Mouse (Mus musculus): ENCODE data around the gene Dnajc16.

Gene Dnajc16

DNA sequence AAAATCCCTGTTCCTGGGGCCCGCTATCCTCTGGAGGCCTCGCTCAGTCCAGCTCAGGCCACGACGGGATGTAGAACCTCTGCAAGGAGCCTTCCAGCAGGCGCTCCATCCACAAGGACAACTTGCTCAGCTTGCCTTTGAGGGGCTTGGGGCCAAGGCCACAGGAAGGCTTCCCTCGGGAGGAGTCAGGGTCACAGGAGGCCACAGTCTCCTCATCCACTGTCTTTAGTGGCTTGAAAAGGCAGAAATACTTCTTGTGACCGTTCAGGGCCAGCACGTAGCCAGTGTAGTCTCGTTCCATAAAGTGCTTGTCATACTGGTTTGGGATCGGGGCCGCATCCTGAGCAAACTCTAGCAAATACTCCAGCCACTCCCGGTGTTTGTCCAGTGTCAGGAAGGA is 27.3 kb downstream of the Dnajc16 start:
- no peak for DNase-seq (ENCODE audit: low spot score in 2 of 2)

- DNase-seq (ENCODE audit: low spot score in 2 of 2), result no peak
Measured at GRCm38 (mm10) chr4:141762102-141762598, 28.6 kb downstream of the Dnajc16 start.

DNA sequence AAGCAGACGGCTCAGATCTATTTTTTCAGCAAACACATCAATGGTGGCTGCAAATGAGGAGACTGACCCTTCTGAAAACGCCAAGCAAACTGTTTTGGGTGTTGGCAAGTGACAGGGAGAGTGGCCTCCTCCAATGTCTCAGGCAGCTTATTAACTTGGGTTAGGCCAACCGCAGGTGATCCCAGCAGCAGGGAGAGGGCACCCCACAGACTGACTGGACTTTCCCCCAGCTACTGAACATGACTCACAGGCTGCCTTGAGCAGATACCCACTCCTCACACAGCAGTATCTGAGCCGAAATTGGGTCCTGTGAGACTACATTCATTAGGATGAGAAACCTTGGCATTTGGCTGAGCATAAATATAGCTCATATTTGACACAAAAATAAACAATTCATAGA is 29.8 kb downstream of the Dnajc16 start:
- DNase-seq (ENCODE audit: low spot score in 2 of 2), result no peak

GRCm38 (mm10) chr4:141758874-141759542 is 31.7 kb downstream of the Dnajc16 start:
- DNase-seq (ENCODE audit: low spot score in 2 of 2), result no peak

- no peak for DNase-seq (ENCODE audit: low spot score in 2 of 2)
Measured at GRCm38 (mm10) chr4:141757124-141757523, 33.6 kb downstream of the Dnajc16 start.

DNA sequence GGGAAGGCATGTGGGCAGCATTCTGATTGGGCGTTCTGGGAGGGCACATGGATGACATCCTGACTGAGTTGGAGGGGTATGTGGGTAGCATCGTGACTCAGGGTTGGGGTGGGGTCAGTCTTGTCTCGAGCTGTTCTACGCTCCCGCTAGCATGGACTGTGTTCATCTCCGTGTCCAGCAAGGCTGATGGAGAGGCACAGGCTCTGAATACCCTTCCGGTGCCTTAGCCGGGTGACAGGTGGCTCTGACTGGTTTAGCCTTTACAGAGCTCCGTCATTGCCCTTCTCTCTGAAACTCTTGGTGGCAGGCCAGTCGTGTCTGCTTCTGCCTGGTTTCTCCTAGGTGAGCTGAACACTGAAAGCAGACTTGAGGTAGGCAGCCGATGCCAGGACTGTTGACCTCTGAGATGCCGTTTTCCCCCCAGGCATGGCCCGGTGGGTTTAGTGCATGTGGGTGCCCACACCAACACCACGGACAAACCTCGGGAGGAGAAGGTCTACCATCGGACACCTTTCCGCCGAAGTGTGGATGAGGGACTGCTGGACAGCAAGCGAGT is 35.3 kb downstream of the Dnajc16 start:
- DNase-seq (ENCODE audit: low spot score in 2 of 2), result no peak

GRCm38 (mm10) chr4:141752076-141752421 is 38.7 kb downstream of the Dnajc16 start:
- DNase-seq (ENCODE audit: low spot score in 2 of 2), result no peak

GRCm38 (mm10) chr4:141751419-141752075 is 39.2 kb downstream of the Dnajc16 start:
- no peak for DNase-seq (ENCODE audit: low spot score in 2 of 2)

DNA sequence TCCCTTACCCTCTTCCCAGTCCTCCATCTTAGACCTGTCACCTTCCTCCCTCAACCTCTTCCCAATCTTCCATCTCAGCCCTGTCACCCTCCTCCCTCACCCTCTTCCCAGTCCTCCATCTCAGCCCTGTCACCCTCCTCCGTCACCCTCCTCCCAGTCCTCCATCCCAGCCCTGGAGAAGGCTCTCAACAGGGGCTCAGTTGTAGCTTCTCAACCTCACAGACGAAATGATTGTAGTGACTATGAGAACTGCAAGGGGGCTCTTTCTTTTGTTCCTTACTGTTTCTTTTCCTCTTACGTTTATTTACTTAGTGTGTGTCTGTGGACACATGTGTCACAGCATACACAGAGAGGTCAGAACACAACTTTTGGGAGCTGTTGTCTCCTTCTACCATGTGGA is 39.9 kb downstream of the Dnajc16 start:
- DNase-seq (ENCODE audit: low spot score in 2 of 2), result no peak

DNA sequence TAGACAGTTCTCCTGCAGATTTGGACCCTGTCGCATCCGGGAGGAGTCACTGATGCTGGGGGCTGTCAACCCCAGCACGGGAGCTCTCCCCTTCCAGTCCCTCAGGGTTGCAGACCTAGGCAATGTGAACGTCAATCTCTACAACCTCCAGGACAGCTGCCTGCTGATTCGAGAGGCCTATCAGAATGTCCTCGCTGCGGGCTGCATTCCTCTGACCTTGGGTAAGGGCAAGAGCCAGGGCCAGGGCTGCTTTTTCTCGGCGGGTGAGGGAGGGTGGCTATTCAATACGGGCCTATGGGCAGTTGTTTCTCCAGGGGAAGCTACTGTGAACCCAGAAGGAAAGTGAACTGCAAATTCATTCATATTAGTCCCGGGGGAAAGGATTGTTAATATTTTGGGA is 41.2 kb downstream of the Dnajc16 start:
- DNase-seq (ENCODE audit: low spot score in 2 of 2), result no peak

- DNase-seq (ENCODE audit: low spot score in 2 of 2), result no peak
Measured at GRCm38 (mm10) chr4:141746578-141747346, 44.0 kb downstream of the Dnajc16 start, which contains the start of gene Agmat. TSS of gene Agmat (plus strand) at chr4:141746672.

GRCm38 (mm10) chr4:141742381-141742780 is 48.4 kb downstream of the Dnajc16 start:
- DNase-seq (ENCODE audit: low spot score in 2 of 2), result no peak

DNA sequence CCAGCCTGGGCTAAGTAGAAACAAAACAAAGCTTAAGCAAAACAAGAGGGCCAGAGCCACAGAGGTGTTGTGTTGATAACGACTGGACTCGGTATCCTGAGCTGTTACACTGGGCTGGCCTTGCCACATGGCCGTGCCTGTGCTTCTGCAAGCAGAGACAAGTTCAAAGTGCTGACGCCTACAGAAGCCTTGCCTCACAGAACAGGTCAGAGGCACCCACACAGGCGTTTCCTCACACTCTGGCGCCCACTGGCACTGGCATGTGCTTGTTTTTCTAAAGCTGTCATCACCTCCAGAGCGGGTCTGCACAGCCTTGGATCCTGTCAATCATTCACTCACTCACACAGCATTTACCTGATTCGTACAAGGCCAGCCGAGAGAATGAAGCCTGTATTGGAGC is 48.9 kb downstream of the Dnajc16 start:
- DNase-seq (ENCODE audit: low spot score in 2 of 2), result no peak

- DNase-seq (ENCODE audit: low spot score in 2 of 2), result no peak
Measured at GRCm38 (mm10) chr4:141738015-141738414, 52.7 kb downstream of the Dnajc16 start.

DNA sequence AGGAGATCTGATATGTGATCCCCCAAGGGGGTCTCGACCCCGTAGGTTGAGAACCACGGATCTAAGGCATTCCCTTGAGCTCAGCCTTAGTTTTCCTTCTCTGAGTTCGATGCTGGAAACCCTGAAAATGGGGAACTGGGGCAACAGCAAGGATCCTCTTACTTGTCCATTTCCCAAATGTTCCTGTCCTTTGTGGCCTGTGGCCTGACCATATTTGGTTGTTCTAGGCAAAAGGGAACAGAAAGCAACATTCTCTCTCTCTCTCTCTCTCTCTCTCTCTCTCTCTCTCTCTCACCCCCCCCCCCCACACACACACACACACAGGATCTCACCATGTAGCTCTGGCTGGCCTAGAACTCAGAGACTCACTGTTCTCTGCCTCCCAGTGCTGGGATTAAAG is 53.9 kb downstream of the Dnajc16 start:
- DNase-seq (ENCODE audit: low spot score in 2 of 2), result no peak

- DNase-seq (ENCODE audit: low spot score in 2 of 2), result no peak
Measured at GRCm38 (mm10) chr4:141735206-141735560, 55.5 kb downstream of the Dnajc16 start.

GRCm38 (mm10) chr4:141734446-141735205 is 56.1 kb downstream of the Dnajc16 start:
- peak; percentile 97 for DNase-seq (ENCODE audit: low spot score in 2 of 2)

DNA sequence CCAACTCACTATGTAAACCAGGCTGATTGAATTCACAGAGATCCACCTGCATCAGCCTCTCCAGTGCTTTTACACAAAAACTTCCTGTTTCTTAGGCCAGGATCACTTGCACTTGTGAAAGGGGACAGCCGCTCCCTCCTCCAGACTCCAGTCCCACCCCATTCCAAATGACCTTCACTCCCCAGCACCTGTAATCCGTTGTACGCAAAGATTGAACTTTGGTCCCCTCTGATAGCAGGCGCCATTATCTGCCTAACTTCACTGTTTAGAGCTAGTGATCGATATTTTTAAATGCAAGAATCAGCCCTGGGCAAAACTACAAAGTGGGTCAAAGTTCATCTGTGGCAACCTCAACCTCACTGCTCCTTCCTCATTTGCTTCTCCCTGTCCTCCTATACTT is 59.0 kb downstream of the Dnajc16 start:
- no peak for DNase-seq (ENCODE audit: low spot score in 2 of 2)

- DNase-seq (ENCODE audit: low spot score in 2 of 2), result no peak
Measured at GRCm38 (mm10) chr4:141730401-141730800, 60.3 kb downstream of the Dnajc16 start.

DNA sequence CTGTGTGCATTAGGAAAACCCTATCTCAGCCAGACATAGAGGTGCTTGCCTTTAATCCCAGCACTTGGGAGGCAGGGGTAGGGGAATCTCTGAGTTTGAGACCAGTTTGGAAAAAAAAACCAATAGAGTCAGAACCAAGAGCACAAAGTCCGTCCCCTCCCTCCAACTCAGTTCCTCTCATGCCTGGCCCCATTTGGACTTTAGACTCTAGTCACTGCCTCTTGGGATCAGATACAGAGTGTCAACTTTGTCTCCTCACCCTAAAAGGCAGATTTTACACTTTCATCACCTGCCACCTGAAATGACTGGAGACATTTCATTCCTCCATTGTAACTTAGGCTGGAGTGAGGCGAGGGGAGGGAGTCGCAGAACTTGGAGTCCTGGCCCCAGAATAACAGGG is 61.5 kb downstream of the Dnajc16 start:
- no peak for DNase-seq (ENCODE audit: low spot score in 2 of 2)

- DNase-seq (ENCODE audit: low spot score in 2 of 2), result no peak
Measured at GRCm38 (mm10) chr4:141725738-141726137, 65.0 kb downstream of the Dnajc16 start.

GRCm38 (mm10) chr4:141725277-141725676 is 65.5 kb downstream of the Dnajc16 start:
- DNase-seq (ENCODE audit: low spot score in 2 of 2), result no peak
